Mouse (Mus musculus) hindbrain, embryonic 11.5 days (tissue): ENCODE data around the gene Ifitm1. TPM values are rescaled to one million over a fixed set of nuclear protein-coding genes. Genes with fewer than 3 reads are reported as not detected.
"Not testable (repeated sequence)": the region's sequence is repeated elsewhere in the genome, so short reads cannot be mapped to it uniquely, and the experiment has no call there.

ENCODE experiments used
- ATAC-seq: fragments of 200-750 bp; cut with Nextera tagmentation; 2 replicates; pipeline ENCODE4 v1.8.0; 2017; ENCODE audit warnings: mild to moderate bottlenecking, moderate TSS enrichment, moderate library complexity; ENCODE audit not compliant: low FRiP score
- DNase-seq: peaks from one replicate; pipeline ENCODE4 v3.0.0-alpha.2; 2015; ENCODE audit warnings: low spot score
- H3K27ac ChIP-seq: fragments of 300-500 bp; sonication (generic); 2 replicates; pipeline ENCODE4 v1.5.1; 2014; ENCODE audit warnings: mild to moderate bottlenecking, low read depth, low read length
- H3K27me3 ChIP-seq: fragments of 300-500 bp; sonication (generic); 2 replicates; pipeline ENCODE4 v1.6.1; 2014; ENCODE audit warnings: mild to moderate bottlenecking, low read length, moderate library complexity, mixed read lengths; ENCODE audit not compliant: control insufficient read depth, insufficient read depth
- H3K36me3 ChIP-seq: fragments of 300-500 bp; sonication (generic); 2 replicates; pipeline ENCODE4 v1.6.1; 2014; ENCODE audit warnings: mild to moderate bottlenecking, low read length, moderate library complexity, mixed read lengths; ENCODE audit not compliant: control insufficient read depth, insufficient read depth
- H3K4me1 ChIP-seq: fragments of 300-500 bp; sonication (generic); replicated peaks from 2 replicates; pipeline ENCODE4 v1.6.1; 2014; ENCODE audit warnings: low read length, mixed read lengths; ENCODE audit not compliant: control insufficient read depth, insufficient read depth
- H3K4me2 ChIP-seq: fragments of 300-500 bp; sonication (generic); replicated peaks from 2 replicates; pipeline ENCODE4 v1.6.1; 2014; ENCODE audit warnings: mild to moderate bottlenecking, low read depth, low read length
- H3K4me3 ChIP-seq: fragments of 300-500 bp; sonication (generic); 2 replicates; pipeline ENCODE4 v1.5.1; 2014; ENCODE audit warnings: low read depth, low read length
- H3K9ac ChIP-seq: fragments of 300-500 bp; sonication (generic); 2 replicates; pipeline ENCODE4 v1.6.1; 2014; ENCODE audit warnings: low read depth, low read length
- H3K9me3 ChIP-seq: fragments of 300-500 bp; sonication (generic); 2 replicates; pipeline ENCODE4 v1.6.1; 2016; ENCODE audit warnings: low read length; ENCODE audit not compliant: control insufficient read depth
- WGBS: fragments of 180-500 bp; shearing (Covaris S2); extraction: QIAGEN DNeasy Blood & Tissue Kit; methylation state at CpG from one replicate; pipeline ENCODE4 v1.1.7; 2014; 5-methylcytosine and 5-hydroxymethylcytosine counted together
- polyA plus RNA-seq: library from polyadenylated mRNA; unstranded; fragments of >200 nt; fragmentation: Nextera tagmentation; extraction: Ambion mirVana; gene quantifications from 2 replicates; pipeline ENCODE4 v1.2.1, GENCODE M21; 2014

Gene Ifitm1
- polyA plus RNA-seq, 1 experiment from 2014 or later, result 7.8 TPM

DNA sequence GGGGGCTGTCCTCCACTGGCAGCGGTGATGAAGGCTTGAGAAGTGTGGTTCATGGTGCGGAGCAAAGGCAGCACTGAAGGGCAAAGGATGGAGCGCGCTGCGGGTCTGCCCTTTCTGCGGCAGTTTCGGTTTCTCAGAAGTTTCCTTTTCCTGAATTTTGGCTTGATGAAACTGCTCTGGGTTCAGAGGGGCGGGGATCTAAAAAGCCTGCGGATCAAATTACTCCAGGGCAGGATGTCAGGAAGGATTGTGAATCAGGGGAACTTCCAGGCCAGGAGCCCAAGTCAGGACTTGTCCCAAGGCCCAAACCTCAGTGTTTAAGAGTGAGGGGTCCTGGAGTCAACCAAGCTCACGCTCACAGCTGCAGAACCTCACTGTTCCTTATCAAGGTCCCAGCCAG, 43.6 kb downstream of the Ifitm1 start, which contains the start of gene Ifitm3:
TSS of gene Ifitm3 (minus strand) at position 178 of the 400 bp plus-strand sequence.
- ATAC-seq, result no peak
- WGBS, result 26% methylated on average over 10 of the region's 10 CpGs
- Histone ChIP-seq H3K4me1 (no peaks in the 10 kb centered on the region), H3K4me2 (0 out of 2 replicates have a peak within 1 kb of the TSS, but pooled peaks have one; percentile 7), H3K27ac (no peak within 1 kb of the TSS), H3K9ac (no peak within 1 kb of the TSS; the same call in 1 of the 2 replicates), H3K36me3 (no peaks in the 10 kb centered on the region), H3K27me3 (no peaks in the 10 kb centered on the region), H3K4me3 (no peak within 1 kb of the TSS), H3K9me3 (no peaks in the 10 kb centered on the region)
- DNase-seq, result peak; percentile 23

DNA sequence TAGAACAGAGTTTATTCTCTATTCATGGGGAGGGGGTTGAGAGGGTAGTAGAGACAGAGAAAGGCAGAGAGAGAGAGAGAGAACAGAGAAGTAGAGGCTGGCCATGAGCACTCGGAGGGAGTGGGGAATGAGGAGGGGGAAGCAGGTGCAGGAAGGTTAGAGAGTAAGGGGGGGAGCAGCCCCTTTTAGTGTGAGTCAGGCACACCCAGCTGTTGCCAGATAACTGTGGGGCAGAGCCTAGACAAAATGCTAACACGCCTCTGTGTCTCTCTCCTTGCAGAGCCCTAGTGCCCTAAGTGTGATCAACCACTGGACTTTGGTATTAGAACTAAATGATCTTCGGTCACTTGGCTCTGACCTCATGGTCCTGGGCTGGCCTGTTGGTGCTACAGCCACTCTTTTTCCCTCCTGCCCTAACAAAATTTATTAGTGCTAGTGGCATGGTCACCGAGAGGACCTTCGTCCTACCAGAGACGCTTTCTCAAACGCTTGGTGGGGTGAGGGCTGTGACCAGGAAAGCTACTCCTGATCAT, 44.3 kb downstream of the Ifitm1 start:
- Histone ChIP-seq H3K4me1 (no peaks in the 10 kb centered on the region), H3K4me2 (no peak overlapping the region), H3K27ac (no peak overlapping the region), H3K36me3 (no peaks in the 10 kb centered on the region), H3K9ac (no peak overlapping the region), H3K9me3 (no peaks in the 10 kb centered on the region), H3K4me3 (no peak overlapping the region), H3K27me3 (no peaks in the 10 kb centered on the region)
- WGBS, result 91% methylated on average over 7 of the region's 7 CpGs
- ATAC-seq, result no peak
- DNase-seq, result no peak

DNA sequence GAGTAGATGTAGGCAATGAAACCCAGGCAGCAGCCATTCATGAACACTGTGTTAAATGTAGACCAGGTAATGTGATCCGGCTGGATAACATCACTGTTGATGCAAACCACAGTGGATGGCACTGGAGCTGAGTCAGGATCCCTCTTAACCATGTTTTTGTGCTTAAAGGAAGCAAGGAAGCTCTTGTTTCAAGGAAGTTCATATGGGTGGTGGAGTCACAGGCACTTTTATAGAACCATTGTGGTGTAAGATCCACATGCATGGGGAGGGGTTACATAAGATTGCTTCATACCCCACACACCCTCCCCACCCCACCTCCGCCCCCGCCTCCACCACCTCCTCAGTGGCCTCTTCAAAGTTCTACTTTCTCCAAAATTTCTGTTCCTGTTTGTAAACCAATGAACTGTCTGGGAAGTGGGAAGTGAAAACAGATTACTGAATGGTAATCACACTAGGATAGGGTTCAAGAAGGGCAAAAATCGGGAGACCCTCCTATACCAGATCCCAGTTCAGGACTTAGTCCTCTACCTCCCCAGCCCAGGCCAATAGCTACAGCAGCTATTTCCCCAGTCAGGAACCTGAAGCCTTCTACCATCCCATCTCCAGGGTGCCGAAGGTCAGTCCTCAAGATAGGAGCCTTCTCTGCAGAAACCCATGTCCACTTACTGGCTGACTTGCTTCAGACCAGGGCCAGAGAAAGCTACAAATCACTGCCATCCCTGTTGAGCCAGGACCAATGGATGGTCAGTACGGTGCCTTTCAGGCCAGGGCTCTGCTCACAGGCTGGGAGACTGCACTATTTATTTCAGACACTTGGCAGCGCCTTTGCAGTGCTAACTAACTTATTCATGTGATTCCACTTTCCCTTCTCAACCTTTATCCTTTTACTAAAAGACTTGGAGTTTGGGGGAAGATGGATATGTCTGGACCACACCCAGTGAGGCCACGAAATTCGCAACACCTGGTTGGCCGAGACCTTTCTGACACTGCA, 50.0 kb downstream of the Ifitm1 start:
- 85% methylated on average over 10 of the region's 10 CpGs for WGBS
- Histone ChIP-seq H3K4me2 (no peak overlapping the region), H3K4me3 (no peak overlapping the region), H3K36me3 (no peaks in the 10 kb centered on the region), H3K27ac (no peak overlapping the region), H3K9ac (no peak overlapping the region), H3K9me3 (no peaks in the 10 kb centered on the region), H3K27me3 (no peaks in the 10 kb centered on the region), H3K4me1 (no peaks in the 10 kb centered on the region)
- DNase-seq (no peak), ATAC-seq (no peak)

DNA sequence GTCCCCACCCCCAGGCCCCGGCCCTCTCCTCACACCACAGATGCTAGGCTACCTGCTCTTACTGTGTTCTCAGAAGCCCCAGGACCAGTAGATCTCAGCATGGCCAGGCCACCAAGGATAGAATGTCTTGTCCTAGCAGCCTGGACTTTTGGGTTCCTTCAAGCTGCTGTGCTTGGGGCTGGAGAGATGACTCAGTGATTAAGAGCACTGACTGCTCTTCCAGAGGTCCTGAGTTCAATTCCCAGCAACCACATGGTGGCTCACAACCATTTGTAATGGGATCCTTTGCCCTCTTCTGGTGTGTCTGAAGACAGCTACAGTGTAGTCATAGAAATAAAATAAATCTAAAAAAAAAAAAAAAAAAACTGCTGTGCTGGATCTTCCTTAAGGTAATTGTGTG, 50.8 kb downstream of the Ifitm1 start, which contains the start of gene Ifitm6:
TSS of gene Ifitm6 (minus strand) at position 101 of the 400 bp plus-strand sequence.
- not testable (repeated sequence) for H3K27me3 ChIP-seq, H3K9ac ChIP-seq, H3K27ac ChIP-seq, H3K4me1 ChIP-seq, H3K4me2 ChIP-seq, ATAC-seq, H3K9me3 ChIP-seq, DNase-seq, H3K4me3 ChIP-seq, H3K36me3 ChIP-seq
- 100% methylated on average over 1 of the region's 1 CpGs for WGBS

DNA sequence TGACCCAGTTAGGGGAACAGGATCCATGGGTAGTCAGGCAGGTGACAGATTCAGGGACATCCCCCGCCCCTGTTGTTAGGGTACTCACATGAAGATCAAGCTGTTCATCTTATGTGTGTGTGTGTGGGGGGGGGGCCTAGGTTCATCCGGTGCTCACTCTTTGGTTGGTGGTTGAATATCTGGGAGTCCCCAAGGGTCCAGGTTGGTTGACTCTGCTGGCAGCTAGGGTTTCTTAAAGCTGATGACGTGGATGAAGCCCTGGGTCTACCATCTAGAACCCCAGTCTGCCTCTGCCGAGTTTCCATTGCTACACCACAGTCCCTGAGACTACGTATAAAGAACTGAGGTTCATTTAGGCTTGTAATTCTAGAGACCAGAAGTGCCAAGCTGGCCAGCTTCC, 52.0 kb downstream of the Ifitm1 start:
- WGBS, result 88% methylated on average over 5 of the region's 5 CpGs
- no peak overlapping the region for H3K27ac ChIP-seq

More for the DNA sequence above, 52.0 kb downstream of the Ifitm1 start:
- Histone ChIP-seq H3K9ac (no peak overlapping the region), H3K36me3 (no peaks in the 10 kb centered on the region), H3K4me3 (no peak overlapping the region), H3K27me3 (no peaks in the 10 kb centered on the region), H3K4me2 (no peak overlapping the region), H3K4me1 (no peaks in the 10 kb centered on the region), H3K9me3 (no peaks in the 10 kb centered on the region)
- DNase-seq (no peak), ATAC-seq (no peak)

Other genes with a start within 250 kb of the Ifitm1 start
- gene Cyp2e1, start 203.5 kb upstream of the Ifitm1 start, polyA plus RNA-seq, result not detected in 2 replicates
- 0.45 TPM in 1 of 2 replicates, not detected in the other for gene Syce1, start 179.4 kb upstream of the Ifitm1 start, polyA plus RNA-seq
- gene Zfp941, start 145.0 kb upstream of the Ifitm1 start, polyA plus RNA-seq, result 6.4 and 8.1 TPM in 2 replicates
- gene Urah, start 132.2 kb upstream of the Ifitm1 start, polyA plus RNA-seq, result 0.25 TPM in 1 of 2 replicates, not detected in the other
- gene Scgb1c1, start 121.7 kb upstream of the Ifitm1 start, polyA plus RNA-seq, result not detected in 2 replicates
- not detected in 2 replicates for gene Odf3, start 119.4 kb upstream of the Ifitm1 start, polyA plus RNA-seq
- gene Gm45785, start 110.9 kb upstream of the Ifitm1 start, polyA plus RNA-seq, result not detected in 2 replicates
- 74.6 and 74.8 TPM in 2 replicates for gene Ric8a, start 110.3 kb upstream of the Ifitm1 start, polyA plus RNA-seq
- 24.2 and 28.9 TPM in 2 replicates for gene Bet1l, start 109.6 kb upstream of the Ifitm1 start, polyA plus RNA-seq
- gene Psmd13, start 85.3 kb upstream of the Ifitm1 start, polyA plus RNA-seq, result 182 and 243 TPM in 2 replicates
- 21.6 and 23.3 TPM in 2 replicates for gene Sirt3, start 84.9 kb upstream of the Ifitm1 start, polyA plus RNA-seq
- 0.86 TPM in 1 of 2 replicates, not detected in the other for gene Cox8b, start 66.8 kb upstream of the Ifitm1 start, polyA plus RNA-seq
- 0.06 and 0.17 TPM in 2 replicates for gene Nlrp6, start 46.3 kb upstream of the Ifitm1 start, polyA plus RNA-seq
- gene Pgghg, start 25.8 kb upstream of the Ifitm1 start, polyA plus RNA-seq, result 9.7 and 10.6 TPM in 2 replicates
- gene Ifitm5, start 16.9 kb upstream of the Ifitm1 start, polyA plus RNA-seq, result 0.27 and 0.54 TPM in 2 replicates
- gene Gm45717, start 11.3 kb upstream of the Ifitm1 start, polyA plus RNA-seq, result not detected in 2 replicates
- gene Ifitm2, start 11.2 kb upstream of the Ifitm1 start, polyA plus RNA-seq, result 290 and 308 TPM in 2 replicates
- 18.6 and 20.6 TPM in 2 replicates for gene Ifitm3, start 43.5 kb downstream of the Ifitm1 start, polyA plus RNA-seq
- gene Ifitm6, start 50.7 kb downstream of the Ifitm1 start, polyA plus RNA-seq, result 0.24 TPM in 1 of 2 replicates, not detected in the other
- gene Gm17387, start 61.9 kb downstream of the Ifitm1 start, polyA plus RNA-seq, result not detected in 2 replicates
- gene B4galnt4, start 93.9 kb downstream of the Ifitm1 start, polyA plus RNA-seq, result 15.1 and 18.1 TPM in 2 replicates
- gene Pkp3, start 111.0 kb downstream of the Ifitm1 start, polyA plus RNA-seq, result 2.0 and 2.6 TPM in 2 replicates
- gene Sigirr, start 133.4 kb downstream of the Ifitm1 start, polyA plus RNA-seq, result 1.0 and 2.1 TPM in 2 replicates
- gene Ano9, start 150.6 kb downstream of the Ifitm1 start, polyA plus RNA-seq, result 0.48 and 0.70 TPM in 2 replicates
- gene Ptdss2, start 155.2 kb downstream of the Ifitm1 start, polyA plus RNA-seq, result 65.2 and 73.5 TPM in 2 replicates
- 59.6 and 64.4 TPM in 2 replicates for gene Rnh1, start 205.6 kb downstream of the Ifitm1 start, polyA plus RNA-seq
- 98.0 and 99.6 TPM in 2 replicates for gene Hras, start 226.8 kb downstream of the Ifitm1 start, polyA plus RNA-seq
- 6.2 and 7.8 TPM in 2 replicates for gene Lrrc56, start 226.9 kb downstream of the Ifitm1 start, polyA plus RNA-seq
- gene Lmntd2, start 246.9 kb downstream of the Ifitm1 start, polyA plus RNA-seq, result 2.3 and 3.3 TPM in 2 replicates
- 36.4 and 37.8 TPM in 2 replicates for gene Rassf7, start 248.6 kb downstream of the Ifitm1 start, polyA plus RNA-seq